Mouse (Mus musculus) midbrain, embryonic 14.5 days (tissue): ENCODE measurements around the gene Zp3r. TPM values are rescaled to one million over a fixed set of nuclear protein-coding genes. Genes with fewer than 3 reads are reported as not detected.
A peak's percentile ranks its signal among the peaks of the same experiment; 100 is the strongest.

Experiments
- ATAC-seq: fragments of 200-750 bp; cut with Nextera tagmentation; 2 replicates; pipeline ENCODE4 v1.8.0; 2017; ENCODE audit warnings: moderate number of reproducible peaks, moderate library complexity; ENCODE audit not compliant: low FRiP score, low TSS enrichment
- DNase-seq: peaks from one replicate; pipeline ENCODE4 v3.0.0-alpha.2; 2015
- H3K27ac ChIP-seq: fragments of 300-500 bp; sonication (generic); replicated peaks from 2 replicates; pipeline ENCODE4 v1.5.1; 2014; ENCODE audit warnings: mild to moderate bottlenecking, low read depth, low read length, moderate library complexity
- H3K27me3 ChIP-seq: fragments of 300-500 bp; sonication (generic); 2 replicates; pipeline ENCODE4 v1.6.1; 2014; ENCODE audit warnings: low read length, control low read depth, mixed read lengths; ENCODE audit not compliant: control insufficient read depth, insufficient read depth
- H3K36me3 ChIP-seq: fragments of 300-500 bp; sonication (generic); 2 replicates; pipeline ENCODE4 v1.6.1; 2014; ENCODE audit warnings: low read length, control low read depth; ENCODE audit not compliant: control insufficient read depth, insufficient read depth
- H3K4me1 ChIP-seq: fragments of 300-500 bp; sonication (generic); 2 replicates; pipeline ENCODE4 v1.6.1; 2014; ENCODE audit warnings: mild to moderate bottlenecking, antibody characterized with exemption, low read length, control low read depth; ENCODE audit not compliant: control insufficient read depth, insufficient read depth
- H3K4me2 ChIP-seq: fragments of 300-500 bp; sonication (generic); 2 replicates; pipeline ENCODE4 v1.6.1; 2014; ENCODE audit warnings: mild to moderate bottlenecking, low read length, moderate library complexity
- H3K4me3 ChIP-seq: fragments of 300-500 bp; sonication (generic); replicated peaks from 2 replicates; pipeline ENCODE4 v1.5.1; 2014; ENCODE audit warnings: low read depth, low read length
- H3K9ac ChIP-seq: fragments of 300-500 bp; sonication (generic); replicated peaks from 2 replicates; pipeline ENCODE4 v1.6.1; 2014; ENCODE audit warnings: mild to moderate bottlenecking, low read length, moderate library complexity
- H3K9me3 ChIP-seq: fragments of 300-500 bp; sonication (generic); 2 replicates; pipeline ENCODE4 v1.6.1; 2016; ENCODE audit warnings: low read length, control low read depth, mixed read lengths; ENCODE audit not compliant: control insufficient read depth
- WGBS: fragments of 180-500 bp; shearing (Covaris S2); extraction: QIAGEN DNeasy Blood & Tissue Kit; methylation state at CpG from one replicate; pipeline ENCODE4 v1.1.7; 2014; 5-methylcytosine and 5-hydroxymethylcytosine counted together
- polyA plus RNA-seq: library from polyadenylated mRNA; unstranded; fragments of >200 nt; fragmentation: Nextera tagmentation; extraction: Ambion mirVana; gene quantifications from 2 replicates; pipeline ENCODE4 v1.2.1, GENCODE M21; 2014

Gene Zp3r
- polyA plus RNA-seq, 1 experiment from 2014 or later: not detected

DNA sequence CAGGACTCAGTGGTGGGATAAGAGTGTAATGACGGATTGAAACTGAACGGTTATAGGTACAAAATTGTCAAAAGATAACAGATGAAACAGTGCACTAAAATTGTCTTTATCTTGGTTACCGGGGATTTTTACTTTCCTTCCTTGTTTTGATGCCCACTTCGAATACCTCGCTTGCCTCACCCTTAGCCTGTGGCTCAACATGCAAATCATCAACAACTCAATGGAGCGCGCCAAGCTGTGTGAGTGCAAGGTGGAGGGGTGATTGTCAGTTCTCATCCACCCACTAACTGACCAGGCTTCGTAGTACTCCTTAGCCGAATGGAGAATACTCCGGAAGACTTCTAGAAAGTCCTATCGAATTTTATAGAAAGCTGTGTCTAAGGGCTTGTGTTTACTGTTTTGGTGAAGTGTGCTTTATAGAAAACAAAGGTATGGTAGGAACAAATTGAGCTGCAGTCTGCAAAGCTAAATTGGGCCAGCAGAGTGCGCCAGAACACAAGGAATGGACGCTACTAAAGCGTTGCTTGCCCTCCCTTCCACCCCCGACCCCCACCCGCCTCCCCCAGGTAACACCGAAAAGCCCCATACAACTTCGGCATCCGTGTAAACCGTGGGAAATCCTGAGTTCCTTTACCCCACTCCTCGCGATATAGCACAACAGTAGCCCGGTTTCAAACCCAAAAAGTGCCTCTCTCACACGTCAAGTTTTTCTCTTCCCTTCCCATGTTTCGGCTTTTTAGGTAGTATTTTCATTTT is 81.6 kb downstream of the Zp3r start:
- H3K36me3 ChIP-seq: no peaks in the 10 kb centered on the region
- ATAC-seq (no peak), DNase-seq (peak; percentile 79)
- H3K4me2 ChIP-seq: peak overlapping the region; percentile 50
- 27% methylated on average over 25 of the region's 25 CpGs for WGBS
- no peaks in the 10 kb centered on the region for H3K9me3 ChIP-seq
- H3K27me3 ChIP-seq: no peaks in the 10 kb centered on the region
- no peak overlapping the region for H3K27ac ChIP-seq
- peak overlapping the region; percentile 18; the same call in 1 of the 2 replicates for H3K4me3 ChIP-seq
- no peak overlapping the region for H3K9ac ChIP-seq
- H3K4me1 ChIP-seq: no peaks in the 10 kb centered on the region

Other genes starting within 250 kb of the Zp3r start
- not detected in 2 replicates for gene Cd55b, start 206.6 kb downstream of the Zp3r start, polyA plus RNA-seq
- 6.1 and 7.9 TPM in 2 replicates for gene Cd55, start 166.9 kb downstream of the Zp3r start, polyA plus RNA-seq
- gene C4bp, start 32.0 kb upstream of the Zp3r start, polyA plus RNA-seq: 0.16 TPM in 1 of 2 replicates, not detected in the other
- gene Gm29427, start 86.2 kb upstream of the Zp3r start, polyA plus RNA-seq: not detected in 2 replicates
- gene Yod1, start 87.7 kb upstream of the Zp3r start, polyA plus RNA-seq: 14.7 and 15.4 TPM in 2 replicates
- 21.9 and 24.8 TPM in 2 replicates for gene Pfkfb2, start 99.6 kb upstream of the Zp3r start, polyA plus RNA-seq
- 0.18 and 0.28 TPM in 2 replicates for gene AA986860, start 102.4 kb upstream of the Zp3r start, polyA plus RNA-seq
- gene Fcamr, start 171.3 kb upstream of the Zp3r start, polyA plus RNA-seq: not detected in 2 replicates
- not detected in 2 replicates for gene Pigr, start 197.1 kb upstream of the Zp3r start, polyA plus RNA-seq
- not detected in 2 replicates for gene Fcmr, start 236.0 kb upstream of the Zp3r start, polyA plus RNA-seq